Mouse (Mus musculus) CD8-positive naive resting alpha-beta T cell, adult 2 months (primary cell): ENCODE measurements around the gene Clec12b.

Experiments used
- DNase-seq, 2 experiments: peaks; one replicate each; pipeline ENCODE4 v3.0.0; 2022; ENCODE audit warnings: low read depth in 2 of 2, low spot score in 2 of 2

The Clec12b gene

DNA sequence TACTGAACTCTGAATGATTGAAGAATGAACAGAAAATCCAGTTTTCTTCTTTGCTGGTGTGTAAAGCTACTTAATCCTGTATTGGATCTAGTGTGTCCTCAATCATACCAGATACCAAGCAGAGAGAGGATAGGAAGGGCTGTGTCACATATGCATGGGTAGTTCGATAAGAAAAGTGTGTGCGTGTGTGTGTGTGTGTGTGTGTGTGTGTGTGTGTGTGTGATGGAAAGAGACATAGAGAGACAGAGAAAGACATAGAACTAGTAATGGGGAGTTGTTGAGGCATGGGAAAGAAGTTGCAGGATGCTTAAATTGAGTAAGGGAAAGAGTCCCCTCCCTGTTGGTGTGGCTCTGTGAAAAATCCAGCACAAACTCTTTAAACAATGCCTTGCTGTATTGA, at the start of gene Clec12b:
TSS of gene Clec12b (minus strand) at position 101 of the 400 bp plus-strand sequence.
- no peak for DNase-seq

DNA sequence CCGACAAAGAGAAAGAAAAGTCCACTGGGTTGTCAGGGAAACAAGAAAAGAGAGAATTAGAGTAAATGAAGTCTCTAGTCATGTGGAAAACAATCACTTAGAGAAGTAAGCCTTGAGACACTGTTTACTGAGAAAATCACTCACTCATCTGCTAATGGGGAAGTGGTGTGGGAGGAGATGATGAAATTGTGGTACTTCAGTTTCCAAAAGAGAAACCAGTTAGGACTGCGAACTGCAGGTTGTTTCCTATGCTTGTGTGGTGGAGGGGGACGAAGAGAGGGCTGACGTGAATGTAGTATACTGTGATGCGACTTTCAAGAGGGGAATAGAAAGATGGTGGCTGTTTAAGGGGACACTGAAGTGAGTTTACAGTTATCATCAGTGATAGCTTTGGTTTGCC, 48.6 kb upstream of the Clec12b start:
- no peak for DNase-seq

DNA sequence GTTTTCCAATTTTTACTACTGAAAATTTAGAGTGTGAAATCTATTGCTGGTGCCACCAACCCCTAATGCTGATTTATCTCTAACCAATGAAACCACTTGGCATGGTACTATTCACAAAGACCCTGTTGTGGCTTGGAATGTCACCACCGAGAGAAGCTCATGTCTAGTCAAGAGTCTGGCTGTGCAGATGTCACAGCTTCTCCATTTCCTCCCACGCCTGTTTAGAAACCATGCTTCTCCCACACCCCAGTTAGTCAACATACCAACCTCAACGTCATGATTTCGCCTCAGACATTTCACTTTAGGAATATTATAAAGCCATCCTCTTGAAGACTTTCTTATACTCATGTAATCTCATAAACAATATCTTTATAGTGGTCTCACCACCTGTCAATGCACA, 41.6 kb upstream of the Clec12b start:
- no peak for DNase-seq

DNA sequence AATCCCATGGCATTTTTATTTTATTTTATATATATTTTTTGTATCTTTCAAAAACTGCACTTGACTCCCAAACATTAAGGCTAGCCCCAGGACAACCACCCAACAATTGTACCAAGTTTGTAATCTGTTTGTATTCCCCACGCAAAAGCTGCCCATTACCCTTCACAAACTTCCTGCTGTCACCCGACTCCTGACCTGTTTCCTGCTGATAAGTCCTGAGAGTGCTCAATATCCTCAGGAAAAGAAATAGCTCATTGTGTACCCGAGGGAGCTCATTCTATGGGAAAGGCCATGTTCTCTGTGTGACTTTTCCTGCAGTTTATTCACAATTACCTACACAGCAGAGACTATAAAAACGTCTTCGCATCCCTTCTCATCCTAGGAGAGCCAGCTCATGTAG, 40.1 kb upstream of the Clec12b start:
- no peak for DNase-seq

DNA sequence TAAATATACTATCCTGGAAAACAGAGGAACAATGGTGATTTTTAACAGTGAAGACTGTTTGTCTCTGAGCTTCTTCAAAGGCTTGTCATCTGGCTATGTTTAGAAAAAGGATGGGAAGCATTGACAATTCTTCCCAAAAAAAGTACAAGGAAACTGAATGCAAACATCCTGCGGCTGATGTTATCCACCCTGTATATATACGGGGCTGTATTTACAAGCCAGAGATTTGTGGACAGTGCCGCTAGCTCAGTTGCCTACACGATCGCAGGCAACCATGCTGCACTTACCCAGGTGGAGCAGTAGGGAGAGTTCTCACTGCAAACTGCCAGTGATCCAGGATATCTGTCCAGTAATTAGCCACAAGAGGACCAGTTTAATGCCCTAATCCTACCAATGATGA, 39.5 kb upstream of the Clec12b start:
- no peak for DNase-seq

DNA sequence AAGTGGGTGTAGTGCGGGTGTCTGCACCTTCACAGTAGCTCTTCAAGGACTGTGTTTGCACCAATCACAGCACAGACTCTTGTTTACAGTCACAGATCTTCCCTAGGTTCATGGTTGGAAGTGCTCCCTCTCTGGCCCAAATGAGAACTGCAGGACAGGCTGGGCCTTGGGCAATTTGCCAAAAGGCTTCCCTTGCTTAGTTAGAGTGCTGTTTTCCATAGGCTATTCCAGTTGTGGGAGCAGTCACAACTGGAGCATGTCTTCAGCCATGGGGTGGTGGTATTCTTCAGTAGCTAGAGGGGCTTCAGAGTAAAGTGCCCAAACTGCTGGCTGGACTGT, 38.0 kb upstream of the Clec12b start:
- peak; percentile 32 to 51 for DNase-seq

DNA sequence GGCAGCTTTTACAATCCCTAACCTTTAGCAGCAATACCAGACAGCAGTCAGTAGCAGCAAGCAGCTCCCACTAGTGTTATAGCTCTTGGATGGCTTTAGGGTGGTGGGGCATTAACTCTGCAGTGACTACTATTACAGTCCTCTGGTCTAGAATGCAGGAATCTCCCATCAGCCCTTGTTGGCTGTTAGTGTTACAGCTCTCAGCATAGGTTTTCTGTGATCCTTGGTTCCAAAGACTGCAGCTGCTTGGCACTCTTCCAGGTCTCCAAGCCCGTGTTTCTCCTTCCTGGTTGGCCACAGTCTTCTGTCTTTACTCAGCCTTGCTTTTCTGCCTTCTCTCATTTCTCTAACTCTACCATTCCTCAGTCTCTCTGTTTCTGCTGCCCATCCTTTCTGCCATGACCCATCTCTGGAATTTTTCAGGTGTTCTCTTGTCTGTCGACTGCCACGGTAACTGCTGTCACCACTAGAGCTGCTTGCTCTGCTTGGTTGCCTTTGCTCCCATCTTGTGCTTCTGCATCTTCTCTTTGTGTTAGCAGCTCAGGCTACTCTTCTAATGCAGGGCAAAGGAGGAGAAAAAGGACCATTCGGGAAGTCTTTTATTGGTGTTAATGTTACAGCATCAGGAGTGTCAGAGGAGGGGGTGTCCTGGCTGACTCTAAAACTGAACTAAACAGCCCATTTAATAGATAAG, 37.5 kb upstream of the Clec12b start:
- no peak for DNase-seq

DNA sequence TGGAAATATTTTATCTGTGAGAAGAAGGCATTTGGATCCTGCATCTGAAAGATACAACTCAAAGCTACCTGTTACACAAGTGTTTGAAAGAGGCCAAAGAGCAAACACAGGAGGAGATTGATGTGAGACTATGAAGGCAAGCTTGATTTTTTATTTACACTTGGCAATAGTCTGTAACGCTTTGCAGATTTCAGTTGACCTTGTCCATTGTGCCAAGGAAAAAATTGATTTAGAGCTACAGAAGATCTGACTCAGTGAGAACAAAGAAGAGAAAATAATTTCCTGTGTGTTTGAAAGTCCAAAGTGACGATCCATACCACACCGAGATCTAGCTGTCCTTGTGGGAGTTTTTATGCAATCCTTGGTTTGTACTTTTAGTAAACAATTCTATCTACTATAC, 36.6 kb upstream of the Clec12b start:
- no peak for DNase-seq

DNA sequence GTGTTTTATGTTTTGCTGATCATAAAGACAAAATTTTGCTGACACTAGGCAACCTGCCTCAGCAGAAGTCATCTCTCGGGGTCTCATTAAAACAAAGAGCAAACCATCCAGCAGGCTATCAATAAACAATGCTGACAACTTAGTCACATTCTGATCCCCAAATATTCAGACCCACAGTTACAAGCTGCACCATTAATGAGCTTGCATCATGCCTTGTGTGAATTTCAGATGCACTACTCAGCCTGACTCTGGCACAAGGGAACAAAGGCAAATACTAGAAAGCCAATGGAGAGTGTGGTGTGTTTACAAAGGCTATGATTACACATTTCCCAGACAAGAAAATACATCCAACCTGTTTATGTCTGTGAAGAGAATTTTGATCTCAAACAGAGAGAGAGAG, 28.5 kb upstream of the Clec12b start:
- DNase-seq, result no peak

DNA sequence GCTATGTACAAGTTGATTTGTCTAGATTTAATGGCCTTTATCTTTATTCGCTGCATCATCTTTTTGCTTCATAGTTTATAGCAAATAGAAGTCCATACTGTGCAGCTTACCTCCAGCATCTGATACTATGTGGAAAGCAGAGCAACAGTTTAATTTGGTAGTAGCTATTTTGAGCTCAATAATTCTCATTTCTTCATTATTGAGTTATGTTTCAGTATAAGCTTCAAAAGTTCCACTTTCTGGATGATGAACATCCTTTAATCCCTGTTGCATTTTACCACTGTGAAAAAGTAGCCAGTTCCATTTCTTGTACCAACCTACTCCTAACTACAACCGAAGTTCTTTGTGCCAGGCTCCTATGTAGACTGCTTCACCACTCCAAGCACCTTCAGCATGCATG, 22.9 kb upstream of the Clec12b start, which contains the start of gene Clec9a:
TSS of gene Clec9a (plus strand) at position 301 of the 400 bp plus-strand sequence.
- DNase-seq, result no peak

DNA sequence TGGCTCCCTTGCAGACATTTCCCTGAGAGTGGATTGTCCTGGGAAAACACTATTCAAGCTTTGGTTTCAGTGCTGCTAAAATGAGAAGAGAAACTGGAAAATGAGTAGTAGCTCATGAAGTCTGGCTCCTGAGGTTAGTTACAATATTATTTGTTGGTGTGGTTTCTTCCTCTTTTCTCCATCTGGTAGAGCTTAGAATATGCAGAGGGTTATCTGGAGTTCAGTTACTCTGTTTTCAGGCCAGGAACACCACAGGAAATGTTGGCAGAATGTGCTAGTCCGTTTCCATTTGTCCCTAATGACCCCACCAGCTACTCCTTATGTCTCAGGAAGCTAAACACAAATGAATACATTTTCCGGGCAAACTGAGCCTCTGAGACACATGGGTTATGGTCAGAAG, 21.6 kb upstream of the Clec12b start:
- DNase-seq, result no peak

DNA sequence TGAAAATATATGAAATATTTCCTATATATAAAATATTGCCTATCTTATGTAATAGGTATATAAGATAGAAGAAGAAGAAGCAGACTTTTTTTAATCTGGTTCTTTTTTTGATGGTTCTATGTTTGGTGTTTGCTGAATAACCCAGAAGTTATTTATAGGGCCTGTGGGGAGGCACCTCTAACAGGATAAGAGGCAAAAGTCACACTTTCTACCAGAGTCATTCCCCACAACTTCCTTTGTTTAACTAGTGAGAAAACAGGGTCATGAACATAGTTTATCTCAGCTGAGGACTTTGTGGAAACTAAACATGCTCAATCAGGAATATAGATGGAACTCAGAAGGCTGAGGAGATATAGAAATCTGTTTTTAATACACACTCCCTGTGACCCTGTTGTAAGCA, 20.3 kb upstream of the Clec12b start:
- no peak for DNase-seq

DNA sequence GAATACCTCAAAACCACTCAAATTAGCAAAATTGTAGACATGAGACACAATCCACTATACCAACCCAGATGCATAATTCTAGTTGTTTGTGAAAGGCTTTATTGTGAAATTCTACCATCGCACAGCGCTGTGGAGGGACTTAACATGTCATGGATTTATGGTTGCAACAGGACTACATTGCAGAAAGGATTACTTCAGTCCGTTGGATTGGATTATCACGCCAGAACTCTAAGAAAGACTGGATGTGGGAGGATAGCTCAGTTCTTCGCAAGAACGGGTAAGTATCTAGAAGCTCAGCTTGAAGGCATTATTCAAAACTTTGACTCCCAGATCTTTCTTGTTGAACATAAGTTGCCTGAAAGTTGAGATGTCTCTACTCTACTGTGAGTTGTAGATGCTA, 17.7 kb upstream of the Clec12b start:
- no peak for DNase-seq

DNA sequence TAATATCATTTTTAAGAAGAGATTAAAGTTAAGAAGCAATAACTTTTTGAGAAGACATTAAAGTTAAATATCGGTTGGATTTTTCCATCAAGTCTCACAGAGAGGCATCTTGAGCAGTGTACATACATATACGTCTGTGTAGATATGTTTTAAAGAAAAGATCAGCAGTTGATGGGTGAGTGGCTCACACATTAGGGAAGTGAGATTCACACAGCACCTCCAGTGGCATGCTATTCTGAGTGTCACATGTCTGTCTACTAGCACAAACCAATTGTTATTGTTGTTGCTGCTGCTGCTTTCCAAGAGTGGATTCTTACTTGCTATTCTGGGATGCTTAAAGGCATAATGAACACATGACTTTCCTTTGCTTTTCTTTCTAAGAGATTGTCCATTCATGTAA, 16.7 kb upstream of the Clec12b start:
- no peak for DNase-seq

DNA sequence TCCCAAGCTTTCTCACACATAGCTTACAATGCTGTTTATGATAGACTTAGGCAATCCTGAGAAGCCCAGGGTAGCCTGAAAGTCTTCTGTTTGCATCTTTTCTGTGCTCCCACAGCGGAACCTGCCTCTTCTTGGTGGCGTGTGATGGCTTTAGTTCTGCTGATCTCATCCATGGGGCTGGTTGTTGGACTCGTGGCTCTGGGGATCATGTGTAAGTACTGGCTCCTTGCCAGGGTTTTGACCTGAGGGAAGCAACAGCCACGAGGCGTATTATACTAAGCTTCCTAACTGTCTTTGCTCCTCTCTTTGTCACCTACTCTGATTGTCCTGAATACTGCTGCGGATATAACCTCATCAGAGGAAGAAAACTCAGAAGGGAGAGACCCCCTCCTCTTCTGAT, 14.3 kb upstream of the Clec12b start:
- DNase-seq, result no peak

DNA sequence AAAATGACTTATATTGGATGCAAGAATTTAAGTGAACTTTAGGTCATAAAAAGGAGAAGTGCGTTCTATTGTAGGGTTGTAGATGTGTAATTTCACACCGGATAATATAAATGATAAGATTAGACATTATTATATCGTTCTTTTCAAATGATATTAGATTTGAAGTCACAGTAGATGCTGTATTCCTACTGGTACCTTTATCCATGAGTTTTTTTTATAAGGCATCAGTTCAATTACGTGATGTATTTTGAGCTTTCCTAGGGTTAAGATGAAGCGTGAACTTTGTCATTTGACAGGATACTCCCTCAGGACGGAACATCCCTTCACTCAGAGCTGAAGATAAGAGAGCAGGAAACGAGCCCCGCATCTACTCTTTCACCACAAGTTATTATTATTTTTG, 11.3 kb upstream of the Clec12b start, which contains the start of gene Clec1b:
TSS of gene Clec1b (plus strand) at position 301 of the 400 bp plus-strand sequence.
- DNase-seq, result no peak

DNA sequence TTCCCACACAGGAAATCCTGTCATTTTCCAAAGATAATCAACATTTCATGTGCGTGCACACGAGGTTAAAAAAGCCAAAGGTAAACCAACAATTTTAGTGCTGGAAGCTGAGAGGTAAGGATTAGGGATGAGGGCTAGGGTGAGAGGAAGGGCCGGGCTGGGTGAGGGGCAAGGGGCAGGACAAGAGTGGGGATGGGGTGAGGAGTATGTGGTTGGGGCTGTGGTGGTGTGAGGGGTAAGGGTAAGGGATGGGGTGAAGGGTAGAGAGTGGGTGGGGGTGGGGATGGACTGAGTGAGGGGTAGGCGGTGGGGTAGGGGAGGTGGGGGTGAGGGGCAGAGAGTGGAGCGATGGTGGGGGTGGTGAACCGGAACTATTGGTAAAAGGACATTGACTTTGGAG, 8.1 kb upstream of the Clec12b start:
- DNase-seq, result no peak

DNA sequence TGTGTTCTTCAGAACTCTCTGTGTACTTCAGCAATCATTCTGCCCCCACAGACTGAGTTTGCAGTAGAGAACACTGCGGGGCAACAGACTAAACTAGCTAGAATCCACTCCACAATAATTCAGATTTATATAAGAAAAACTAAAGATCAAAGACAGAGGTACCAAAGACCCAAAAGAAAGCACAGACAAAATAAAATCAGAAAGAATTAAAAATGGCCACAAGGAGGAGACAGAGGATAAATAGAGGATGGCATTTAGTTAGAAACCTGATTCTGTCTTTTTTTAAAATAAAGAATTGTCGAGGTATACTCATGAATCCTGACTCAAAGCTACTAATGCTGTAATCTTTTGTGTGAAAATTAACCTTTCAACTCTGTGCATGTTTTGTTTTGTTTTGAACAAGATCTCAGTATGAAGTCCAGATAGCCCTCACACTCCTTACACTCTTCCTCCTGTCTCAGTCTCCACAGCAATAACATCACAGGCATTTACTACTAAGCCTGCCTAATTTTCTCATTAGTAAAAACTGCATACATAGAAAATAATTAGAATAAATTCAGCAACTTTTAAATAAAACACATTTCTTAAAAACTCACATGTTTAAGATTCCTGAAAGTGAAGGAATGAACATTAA, 7.5 kb upstream of the Clec12b start:
- DNase-seq, result no peak

DNA sequence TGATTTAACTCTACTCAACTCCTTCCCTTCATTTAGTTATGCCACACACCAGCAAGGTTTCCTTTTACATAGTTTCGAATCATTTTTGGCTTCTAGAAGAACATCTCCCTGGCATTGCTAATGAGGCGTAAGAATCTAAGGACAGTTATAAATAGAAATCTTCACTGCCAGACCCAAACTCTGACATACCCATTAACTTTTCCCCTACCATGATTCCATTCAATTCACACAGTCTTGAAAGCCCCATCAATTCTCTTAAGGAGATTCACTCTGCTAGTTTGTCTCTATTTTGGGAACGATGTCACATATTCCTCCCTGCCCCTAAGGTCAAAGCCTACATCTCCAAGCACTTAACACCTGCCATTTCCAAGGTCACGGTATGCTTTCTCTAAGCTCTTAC, 674 bp downstream of the Clec12b start:
- no peak for DNase-seq

DNA sequence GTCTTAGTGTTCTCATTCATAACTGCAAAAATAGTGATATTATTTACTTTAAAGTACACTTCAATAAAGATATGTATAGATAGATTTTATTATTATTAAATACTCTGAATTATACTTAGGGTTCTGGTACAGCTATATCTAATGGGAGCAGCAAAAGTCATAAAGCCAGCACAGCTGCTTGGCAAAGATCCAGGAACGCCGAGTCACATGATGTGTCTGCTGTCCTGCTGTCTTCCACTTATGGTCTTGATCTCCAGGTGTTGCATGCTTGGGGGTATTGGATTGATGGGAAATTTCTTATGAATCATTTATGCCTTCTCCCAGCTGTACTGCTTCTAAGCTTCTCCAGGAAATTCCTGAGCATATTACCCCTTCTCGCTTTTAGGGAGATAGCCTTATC, 2.2 kb downstream of the Clec12b start:
- DNase-seq, result no peak

DNA sequence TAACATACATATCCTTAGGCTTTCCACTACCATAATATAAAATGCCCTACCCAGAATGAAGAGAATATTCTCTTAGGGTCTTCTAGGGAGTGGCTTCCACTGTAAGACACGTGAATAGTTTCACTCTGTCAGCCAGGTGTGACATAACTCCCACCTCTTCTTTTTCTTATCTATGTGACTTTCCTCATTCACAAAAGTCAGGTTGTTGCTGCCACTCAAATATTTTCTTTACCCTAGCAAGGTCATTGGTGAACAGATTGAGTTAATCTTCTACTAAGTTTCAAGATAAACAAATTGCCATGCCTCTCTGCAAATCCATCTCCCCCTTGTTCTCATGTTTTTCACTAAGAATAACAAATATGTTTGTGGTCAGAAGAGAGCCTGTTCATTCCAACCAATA, 3.9 kb downstream of the Clec12b start:
- no peak for DNase-seq

DNA sequence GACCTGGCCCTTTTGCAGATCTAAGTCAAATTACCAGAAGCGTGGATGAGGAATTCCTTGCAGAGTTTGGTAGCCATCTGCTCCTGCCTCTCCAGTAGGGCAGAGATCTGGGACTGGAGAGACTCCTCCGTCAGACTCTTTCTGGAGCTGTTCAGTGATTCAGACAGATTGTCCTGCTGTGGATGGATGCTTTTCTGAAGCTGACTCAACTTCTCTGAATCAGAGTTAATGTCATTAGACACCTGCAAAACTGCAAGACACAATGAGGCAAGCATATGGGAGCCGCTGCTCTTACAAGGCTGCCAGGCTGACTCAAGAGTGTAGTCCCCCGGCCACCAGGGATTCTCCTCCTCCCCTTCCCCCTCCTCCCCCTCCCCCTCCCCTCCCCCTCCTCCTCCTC, 5.2 kb downstream of the Clec12b start:
- DNase-seq, result no peak

DNA sequence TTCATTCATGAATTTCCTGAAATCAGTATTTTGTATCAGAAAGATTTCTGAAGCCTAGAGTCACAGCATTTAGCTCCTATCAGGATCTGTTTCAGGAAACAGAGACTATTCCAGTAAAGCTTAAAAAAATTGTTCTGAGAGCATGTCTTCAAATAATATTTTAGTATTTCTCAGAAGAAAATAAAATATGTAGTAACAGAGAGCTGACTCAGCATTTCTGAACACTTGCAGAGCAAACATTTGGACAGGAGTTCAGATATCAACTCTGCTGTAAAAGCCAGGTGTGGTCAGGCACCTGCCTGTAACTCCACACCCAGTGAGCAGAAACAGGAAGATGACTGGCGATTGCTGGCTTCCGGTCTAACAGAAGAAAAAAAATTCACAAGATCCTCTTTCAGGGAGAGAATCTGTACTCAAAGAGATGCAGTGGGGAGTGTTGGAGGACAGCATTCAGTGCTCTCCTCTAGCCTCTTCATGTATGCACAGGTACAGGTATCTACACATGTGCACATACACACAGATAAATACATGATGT, 10.7 kb downstream of the Clec12b start:
- no peak for DNase-seq
